Mouse (Mus musculus) heart, adult 2 months (tissue): ENCODE measurements around the gene Borcs7.

Experiments
- CTCF ChIP-seq: fragments of 200-600 bp; IDR thresholded peaks from 2 replicates; pipeline ENCODE4 v1.8.1; 2022; ENCODE audit warnings: antibody characterized with exemption, mild to moderate bottlenecking, moderate library complexity
- EP300 ChIP-seq: fragments of 200-500 bp; IDR thresholded peaks from 2 replicates; pipeline ENCODE4 v1.6.1; 2011; ENCODE audit warnings: low read depth, low read length, control low read depth; ENCODE audit not compliant: insufficient read depth
- POLR2A ChIP-seq: fragments of 200-500 bp; IDR thresholded peaks from 2 replicates; pipeline ENCODE4 v1.6.1; 2011; ENCODE audit warnings: mild to moderate bottlenecking, low read depth, low read length, control low read depth; ENCODE audit not compliant: insufficient read depth

DNA sequence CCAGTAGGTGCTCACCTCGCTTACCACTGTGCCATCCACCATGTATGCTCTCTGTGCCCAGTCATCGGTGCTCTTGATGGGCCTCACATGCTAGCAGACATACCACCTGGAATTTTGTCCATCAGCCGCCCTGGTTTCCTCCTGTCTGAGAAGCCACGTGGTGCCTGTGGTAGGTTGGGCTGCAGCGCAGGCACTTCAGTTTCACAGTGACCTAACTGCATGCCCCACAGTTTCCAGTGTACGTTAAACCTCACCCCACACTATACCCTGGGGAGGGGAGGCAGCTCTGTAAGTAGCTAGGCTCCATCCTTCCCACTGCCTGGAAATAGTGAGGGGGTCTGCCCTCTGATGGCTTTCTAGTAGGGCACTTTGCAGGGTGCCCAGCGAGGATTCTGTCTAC lies 43.9 kb downstream of the Borcs7 start:
- TF ChIP-seq CTCF (no peak), EP300 (no peak), POLR2A (no peak)
